Mouse (Mus musculus): Measurements from ENCODE around the gene Ubl7.

- TF ChIP-seq CTCF (IDR thresholded peaks at IDR 0.05; ENCODE audit: low read depth), result no peak
- TF ChIP-seq EP300 (optimal IDR thresholded peaks at IDR 0.05), result no peak
These were observed 35.8 kb upstream of the Ubl7 start for GRCm38 (mm10) chr9:57874994-57875393.
